Mouse (Mus musculus) right cerebral cortex, adult 18-20 months (tissue): ENCODE results near the gene Ppp4r3a.

ENCODE experiments used
- DNase-seq: peaks from one replicate; pipeline ENCODE4 v3.0.0; 2022; ENCODE audit warnings: mixed read lengths

Gene Ppp4r3a

DNA sequence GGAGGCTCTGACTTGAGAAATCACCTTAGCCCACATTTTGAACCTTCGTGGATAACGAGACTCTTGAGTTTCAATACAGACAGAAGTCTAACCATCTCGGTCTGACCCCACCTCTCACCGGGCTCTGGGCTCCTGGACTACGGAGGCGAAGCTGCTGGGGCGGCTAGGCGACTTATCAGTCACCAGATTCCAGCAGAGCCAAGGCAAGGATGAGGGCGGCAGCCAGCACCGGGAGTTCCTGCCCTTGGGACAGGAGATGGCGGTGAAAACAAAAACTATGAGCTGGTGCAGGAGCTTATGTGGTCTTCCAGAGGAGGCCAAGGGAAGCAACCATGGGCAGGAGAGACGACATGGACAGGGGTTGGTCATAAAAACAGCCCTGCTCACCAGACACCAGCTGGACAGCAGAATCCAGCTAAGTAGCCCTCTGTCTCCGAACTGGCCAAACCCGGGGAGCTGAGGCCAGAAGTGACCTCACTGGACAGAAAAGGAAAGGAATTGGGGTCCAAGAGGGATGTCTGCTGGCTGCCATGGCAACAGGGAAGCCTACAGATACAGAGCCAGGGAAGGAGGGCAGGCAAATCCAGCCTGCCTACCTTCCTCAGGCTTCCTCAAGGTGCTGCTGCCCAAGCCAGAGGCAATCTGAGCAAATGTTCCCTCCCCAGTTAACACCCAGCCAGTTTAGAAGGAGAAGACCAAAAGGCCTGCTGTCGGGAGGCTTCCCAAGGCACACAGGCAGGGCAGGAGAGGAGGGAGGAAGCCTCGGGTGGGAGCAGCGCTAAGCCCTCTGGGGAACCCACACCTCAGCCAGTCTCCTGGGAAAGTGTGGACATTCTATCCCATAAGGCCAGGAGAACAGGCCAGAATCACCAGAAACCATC is 71.1 kb downstream of the Ppp4r3a start:
- DNase-seq, result no peak

DNA sequence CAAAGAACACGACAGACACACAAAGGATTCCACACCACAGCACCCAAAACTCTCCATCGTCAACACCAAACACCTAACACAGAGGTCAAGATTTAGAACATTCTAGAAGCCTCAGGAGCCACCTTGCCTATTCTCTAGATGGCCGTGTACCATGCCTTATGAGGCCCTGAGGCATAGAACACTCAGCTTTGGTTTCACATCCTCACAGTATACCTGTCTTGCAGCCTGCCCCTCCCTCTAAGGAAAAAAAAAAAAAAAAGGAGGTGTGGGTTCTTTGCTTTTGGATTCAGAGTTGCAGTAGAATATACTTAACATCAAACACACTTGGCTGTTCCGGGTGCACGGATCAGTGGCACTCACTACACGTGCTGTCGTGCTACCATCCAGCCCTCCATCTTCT is 72.5 kb downstream of the Ppp4r3a start:
- no peak for DNase-seq

DNA sequence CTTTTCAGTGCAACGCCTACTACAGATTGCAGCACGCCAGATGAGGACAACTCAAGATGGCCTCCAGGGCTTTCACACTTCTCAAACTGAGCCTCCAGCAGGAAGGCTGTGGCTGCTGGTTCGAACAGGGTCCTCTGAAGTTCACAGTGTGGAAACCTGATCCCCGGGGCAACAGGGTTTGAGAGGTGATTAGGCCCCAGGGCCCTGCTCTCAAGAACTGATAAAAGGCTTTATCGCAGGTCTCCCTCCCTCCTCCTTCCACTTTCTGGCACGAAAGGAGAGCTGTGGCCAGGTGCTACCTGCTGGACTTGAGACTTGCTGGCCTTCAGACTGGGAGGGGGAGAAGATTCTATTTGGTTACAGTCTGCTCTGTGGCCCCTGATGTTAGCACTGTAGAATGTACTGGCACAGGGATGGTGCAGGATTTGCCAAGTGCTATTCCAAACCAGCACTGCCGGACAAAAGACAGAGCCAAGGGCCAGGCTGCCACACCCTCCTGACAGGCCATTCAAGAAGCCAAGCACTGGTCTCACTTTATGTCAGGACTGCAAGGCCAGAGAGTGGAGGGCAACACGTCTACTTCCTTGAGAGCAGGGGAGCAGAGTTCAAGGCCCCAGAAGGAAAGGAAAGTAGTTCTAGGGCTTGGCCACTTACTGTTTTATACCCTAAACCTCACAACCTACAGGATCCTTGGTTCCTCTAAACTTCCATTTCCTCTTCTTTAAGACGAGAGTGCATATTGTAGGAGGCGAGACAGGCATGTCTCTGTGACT is 73.2 kb downstream of the Ppp4r3a start:
- no peak for DNase-seq

DNA sequence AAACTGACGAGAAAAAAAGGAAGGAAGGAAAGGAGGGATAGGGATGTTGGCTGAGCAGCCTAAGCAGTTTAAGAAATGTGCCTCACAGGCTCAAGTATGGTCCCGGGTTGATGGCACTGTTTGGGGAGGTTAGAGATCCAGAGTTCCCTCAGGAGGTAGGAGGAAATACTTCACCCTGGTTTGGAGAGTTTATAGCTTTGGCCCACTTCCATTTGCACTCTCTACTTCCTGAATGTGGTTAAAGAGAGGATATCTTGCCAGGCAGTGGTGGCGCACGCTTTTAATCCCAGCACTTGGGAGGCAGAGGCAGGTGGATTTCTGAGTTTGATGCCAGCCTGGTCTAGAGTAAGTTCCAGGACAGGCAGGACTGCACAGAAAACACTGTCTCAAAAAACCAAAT is 74.3 kb downstream of the Ppp4r3a start:
- DNase-seq, result no peak

DNA sequence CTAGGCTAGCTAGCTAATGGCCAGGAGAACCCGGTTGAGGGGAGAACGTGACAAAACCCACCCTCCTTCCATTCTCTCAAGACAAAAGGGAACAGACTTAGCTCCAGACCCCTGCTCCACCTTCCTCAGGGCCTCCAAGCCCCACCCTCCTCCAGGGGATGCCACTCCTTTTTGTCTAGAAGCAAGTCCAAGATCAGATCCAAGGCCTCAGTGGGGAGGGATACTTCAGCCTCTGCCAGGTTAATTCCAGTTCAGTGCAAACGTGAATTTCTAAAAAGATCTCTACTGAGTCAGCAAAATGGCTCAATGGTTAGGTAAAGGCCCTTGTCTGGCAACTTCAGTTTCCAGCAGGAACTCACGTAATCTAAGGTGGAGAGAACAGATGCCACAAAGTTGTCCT is 74.9 kb downstream of the Ppp4r3a start:
- no peak for DNase-seq

DNA sequence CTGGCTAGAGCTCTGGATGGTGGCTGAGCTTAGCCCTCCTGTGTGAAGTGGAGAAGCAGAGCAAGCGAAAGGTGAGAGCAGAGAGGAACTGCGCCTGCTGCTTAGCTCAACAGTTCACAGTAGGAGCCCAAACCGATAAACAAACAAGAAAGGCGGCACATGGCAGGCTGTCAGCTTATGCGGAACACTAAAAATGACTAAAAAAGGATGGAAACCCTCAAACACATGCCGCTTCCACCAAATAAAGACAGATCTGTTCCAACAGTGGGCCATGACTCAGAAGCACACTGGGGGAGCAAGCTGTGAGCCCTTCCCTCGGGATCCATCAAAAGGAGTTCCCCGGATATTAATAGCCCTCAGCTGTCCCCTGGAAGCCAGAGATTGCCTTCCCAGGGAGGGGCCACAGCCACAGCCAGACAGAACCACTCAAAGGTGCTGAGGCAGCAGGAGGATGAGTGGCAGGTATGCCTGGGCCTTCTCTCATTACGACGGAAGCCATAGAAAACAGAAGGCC is 75.5 kb downstream of the Ppp4r3a start:
- DNase-seq, result peak; percentile 81

DNA sequence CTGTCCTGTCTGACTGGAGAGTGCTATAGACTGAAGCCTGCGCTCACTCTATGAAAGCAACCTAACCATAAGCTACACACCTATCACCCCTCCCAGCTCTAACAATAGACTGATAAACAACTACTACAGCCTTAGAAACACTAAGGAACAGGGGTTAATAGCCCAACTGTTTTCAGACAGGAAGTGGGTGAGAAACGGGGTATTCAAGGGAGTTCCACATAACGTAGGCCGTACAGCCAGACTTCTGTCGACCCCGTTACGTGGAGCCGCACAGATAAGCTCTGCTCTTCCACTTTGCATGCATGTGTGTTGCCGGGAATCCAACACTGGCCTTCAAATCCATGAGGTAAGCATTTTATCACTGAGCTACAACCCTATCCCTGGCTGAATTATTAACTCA is 76.1 kb downstream of the Ppp4r3a start:
- no peak for DNase-seq

DNA sequence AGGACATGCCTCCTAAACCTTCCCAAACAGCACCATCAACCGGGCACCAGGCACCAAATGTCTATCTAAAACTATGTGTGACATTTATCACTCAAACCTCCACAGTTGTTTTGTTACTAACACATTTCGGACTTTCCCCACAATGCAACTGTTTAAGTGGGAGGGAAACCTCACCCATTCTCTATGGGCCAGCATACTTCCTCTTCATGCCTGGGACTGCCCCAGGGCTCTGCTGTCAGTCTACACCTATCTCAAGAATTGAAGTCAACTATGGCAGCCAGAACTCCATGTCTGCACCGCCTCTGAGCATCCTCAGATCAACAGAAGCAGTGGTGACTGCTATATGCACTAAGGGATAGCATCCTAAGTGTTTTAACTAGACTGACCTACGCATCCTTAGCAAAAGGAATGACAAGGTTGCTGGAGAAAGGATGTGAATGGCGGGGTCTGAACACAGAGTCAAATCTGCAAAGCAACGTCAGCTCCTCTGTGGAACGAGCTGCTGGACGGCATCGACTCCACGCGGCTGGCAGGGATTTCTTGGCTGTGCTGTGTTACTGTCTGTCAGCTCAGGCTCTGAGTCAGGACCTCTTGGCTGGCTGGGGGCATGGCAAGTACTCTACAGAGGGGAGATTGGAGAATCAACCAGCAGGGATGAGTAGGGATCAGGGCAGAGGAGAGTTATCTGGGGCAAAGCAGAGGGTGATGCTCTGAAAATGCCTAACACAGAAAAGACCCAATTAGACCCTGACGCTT is 77.7 kb downstream of the Ppp4r3a start:
- no peak for DNase-seq

DNA sequence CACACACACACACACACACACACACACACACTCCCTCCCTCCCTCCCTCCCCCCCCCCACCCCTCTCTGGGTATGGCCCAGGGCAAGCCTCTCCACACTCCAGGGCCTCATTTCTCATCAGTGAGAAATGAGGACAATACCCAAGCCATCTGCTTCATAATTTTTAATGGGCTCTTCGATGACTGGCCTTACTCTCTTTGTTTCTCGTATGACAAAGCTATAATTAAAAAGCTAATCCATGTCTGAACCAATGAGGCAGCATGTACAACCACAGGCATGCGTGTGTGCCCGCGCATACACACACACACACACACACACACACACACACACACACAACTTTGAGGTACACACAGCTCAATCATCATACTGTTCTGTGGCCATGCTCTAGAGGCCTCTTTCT is 78.5 kb downstream of the Ppp4r3a start:
- no peak for DNase-seq

DNA sequence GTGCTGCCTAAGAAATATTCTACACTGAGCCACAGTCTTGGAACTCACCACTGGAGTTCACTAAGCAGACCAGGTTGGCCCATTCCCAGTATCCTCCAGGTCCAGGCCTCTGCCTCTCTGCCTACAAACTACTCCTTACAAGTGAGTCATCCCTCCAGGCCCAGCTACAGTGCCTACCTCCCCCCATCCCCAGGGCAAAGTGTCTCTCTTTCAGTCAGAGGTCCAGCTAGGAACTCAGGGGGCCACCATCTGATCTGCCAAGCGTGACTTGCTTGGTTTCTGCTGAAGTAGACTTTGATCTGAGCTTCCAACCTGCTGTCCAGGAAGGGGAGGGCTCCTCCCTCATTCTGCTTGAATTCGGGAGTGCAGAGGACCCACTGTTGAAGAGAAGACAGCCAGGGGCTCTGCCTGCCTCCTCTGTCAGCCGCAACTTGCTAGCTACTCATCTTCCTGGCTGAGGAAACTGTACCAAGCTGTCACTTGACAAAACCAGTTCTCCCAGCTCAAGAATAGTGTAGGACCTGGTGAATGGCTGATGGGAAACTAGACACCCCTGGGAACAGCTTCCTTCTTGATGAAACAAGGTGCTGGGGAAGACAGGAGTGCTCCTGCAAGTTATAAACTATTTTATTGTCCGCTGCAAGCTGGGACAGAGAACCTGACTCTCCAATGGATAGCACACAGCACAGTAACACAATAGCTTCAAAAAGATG is 80.5 kb downstream of the Ppp4r3a start:
- DNase-seq, result no peak

DNA sequence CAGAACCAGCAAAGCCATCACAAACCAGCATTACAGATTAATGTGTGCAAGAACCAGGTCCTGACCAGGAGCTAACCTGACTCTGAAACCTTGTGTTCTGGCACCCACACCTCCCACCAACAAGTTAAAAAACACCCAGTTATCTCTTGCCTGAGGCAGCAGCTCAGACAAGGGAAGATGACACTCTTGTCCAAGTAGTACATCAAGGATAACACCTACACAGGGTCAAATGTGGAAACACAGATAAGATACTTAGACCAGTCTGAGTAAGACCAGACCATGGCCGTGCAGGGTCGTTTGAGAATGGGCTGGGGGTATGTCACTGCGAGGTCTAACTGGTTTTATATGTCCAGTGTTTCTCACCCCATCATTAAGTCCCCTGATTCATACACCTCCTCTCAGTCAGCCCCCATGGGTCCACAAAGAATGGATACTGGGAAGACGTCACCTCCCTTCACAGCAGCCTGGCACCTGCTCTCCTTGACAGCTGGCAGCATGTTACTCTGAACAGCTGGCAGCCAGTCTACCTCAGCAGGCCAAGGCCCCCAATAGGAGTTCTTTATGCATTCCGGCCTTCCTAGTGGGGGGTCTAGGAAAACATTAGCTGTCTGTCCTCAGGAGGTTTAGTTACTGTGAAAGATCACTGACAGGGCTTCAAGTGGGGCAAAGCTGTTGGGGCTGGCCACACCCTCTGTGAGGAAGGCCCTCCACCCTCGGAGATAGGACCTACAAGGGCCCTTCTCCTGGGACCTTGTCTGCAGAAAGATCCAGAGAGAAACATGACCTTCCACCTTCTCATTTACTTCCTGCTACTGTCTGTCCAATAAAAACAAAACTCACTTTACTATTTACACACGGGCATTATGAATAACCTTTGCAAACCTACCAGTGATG is 84.2 kb downstream of the Ppp4r3a start:
- no peak for DNase-seq

DNA sequence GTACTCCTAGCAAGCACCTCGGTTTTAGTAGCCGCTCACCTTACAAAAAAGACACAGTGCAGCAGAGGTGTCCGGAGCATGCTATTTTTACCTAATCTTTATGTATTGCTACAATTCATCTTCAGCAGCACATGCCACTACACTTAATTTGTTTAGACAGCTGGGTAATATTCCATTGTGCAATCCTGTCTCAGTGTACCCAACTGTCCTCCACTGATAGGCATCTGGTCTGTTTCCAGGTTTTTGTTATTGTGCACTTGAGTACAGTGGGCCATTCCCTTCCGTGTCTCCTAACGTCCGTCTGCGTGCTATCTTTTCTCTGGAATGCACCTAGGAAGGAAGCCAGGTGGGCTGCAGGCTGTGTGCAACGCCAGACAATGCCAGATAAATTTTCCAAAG is 84.9 kb downstream of the Ppp4r3a start:
- no peak for DNase-seq

DNA sequence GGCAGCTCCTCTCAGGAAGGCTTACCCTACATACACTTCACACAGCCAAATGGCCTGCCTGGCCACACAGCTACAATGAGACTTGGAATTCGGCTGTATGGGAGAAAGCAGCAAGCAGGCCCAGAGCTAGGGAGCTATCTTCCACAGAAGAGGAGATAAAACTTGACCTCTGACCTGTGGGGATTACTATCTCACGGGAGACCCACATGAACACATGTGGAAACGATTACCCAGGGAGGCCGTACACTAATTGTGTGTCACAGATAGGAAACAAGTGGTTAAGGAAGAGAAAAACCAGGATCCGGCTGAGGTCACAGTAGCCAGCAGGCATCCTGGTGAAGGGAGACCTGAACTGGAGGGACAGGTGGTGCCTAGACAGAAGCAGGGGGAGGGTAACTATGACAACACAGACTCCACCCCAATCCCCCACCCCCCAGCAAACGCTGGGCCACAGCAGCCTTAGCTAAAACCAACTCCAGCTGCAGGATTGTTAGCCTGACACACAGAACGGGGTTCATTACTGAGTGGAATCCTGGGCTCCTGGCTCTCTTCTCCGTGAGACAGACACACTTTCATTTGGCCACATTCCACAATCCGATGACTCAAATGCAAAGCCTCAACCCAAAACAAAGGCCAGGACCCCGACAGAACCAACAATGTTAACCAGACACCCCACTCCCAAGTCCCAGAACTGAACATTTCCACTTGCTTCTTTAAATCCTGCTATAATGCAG is 85.5 kb downstream of the Ppp4r3a start:
- DNase-seq, result no peak

DNA sequence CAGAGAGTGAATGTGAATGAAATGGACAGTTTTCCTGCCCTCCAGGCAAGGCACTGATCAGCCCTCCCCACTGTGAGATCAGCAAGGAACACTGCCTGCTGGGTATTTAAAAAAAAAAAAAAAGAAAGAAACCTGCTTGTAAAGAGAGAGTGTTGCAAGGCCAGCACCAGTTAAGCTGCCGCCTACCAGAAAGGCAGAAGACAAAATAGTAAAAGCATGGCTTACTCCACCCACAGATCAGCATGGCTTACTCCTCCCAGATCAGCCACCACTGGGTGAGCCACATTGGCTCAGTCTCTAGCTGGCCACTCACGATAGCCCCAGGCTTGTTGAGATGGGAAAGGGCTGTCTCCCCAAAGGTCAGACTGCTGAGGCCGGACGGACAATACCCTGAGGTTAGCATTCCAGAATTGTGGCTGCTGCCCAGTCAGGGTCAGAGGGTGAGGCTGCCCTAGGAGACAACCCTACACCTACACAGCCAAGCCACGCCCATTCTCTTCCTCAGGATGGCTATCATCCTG is 87.1 kb downstream of the Ppp4r3a start:
- peak; percentile 70 for DNase-seq

DNA sequence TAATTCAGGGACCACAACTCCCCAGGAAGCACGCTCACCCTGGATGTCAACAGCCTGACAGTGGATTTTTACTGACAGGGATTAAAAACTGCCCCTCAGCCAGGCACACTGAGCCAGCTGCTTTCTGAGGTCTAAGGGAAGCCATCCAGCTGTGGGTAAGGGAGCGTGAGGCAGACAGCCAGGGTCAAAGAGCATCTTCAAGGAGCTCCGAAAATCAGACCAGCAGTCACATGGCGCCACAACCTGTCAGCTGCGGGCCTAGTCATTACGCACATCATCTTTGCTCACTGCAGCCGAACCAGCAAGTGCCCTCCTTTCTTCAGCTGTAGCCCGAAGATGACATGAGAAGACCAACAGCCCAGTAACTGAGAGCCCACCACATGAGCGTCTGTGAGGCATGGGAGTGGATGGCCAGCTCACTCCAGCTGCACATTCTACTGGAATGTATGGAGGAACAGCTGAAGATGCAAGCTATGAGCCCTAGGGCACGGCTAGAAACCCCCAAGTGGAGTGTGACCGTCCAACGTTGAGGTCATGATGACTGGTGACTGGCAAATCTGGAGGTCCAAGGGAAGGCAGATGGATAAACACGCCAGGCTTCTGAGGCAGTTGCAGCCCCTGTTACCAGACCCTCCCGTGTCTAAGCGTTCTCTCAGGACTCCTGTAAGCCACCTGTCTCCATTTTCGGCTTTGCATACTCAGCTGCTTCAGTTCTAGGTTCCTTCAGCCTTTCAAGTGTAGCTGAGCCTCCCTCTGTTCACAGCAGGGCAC is 87.7 kb downstream of the Ppp4r3a start:
- DNase-seq, result no peak

DNA sequence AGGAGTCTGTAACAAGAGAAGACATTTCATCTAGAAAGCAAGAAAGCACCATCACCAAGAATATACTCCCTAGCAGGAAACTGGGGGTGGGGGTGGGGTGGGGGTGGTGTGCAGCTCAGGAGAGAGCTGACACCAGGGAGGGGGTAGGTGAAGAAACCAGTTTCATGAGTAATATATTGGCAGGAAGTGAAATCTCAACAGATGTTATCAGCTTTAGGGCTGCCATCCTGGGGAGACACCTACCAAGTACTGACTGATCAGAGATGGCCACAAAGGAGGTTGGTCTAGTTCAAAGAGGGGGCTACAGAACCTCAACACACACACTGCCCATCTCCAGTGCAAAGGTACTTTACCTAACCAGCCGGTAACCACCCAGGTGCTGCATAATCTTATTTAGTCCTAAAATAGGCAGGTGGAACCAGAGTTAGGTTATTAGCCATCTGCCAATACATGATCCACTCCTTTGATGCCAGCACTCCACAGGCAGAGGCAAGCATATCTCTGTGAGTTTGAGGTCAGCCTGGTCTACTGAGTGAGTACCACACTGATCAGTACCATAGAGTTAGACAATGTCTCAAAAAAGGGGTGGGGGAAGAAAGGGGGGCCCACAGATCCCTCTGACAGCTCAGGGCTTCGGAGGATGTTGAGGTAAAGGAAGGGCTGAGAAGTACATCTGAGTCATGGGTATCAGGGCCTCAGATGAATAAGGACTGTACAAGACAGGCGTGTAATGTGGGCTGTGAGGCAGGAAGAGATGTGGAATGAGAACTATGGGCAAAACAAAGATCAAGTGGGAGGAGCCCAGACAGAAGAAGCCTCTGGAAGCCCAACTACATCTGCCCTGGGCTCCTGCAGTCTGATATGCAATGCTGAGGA is 89.1 kb downstream of the Ppp4r3a start:
- no peak for DNase-seq

DNA sequence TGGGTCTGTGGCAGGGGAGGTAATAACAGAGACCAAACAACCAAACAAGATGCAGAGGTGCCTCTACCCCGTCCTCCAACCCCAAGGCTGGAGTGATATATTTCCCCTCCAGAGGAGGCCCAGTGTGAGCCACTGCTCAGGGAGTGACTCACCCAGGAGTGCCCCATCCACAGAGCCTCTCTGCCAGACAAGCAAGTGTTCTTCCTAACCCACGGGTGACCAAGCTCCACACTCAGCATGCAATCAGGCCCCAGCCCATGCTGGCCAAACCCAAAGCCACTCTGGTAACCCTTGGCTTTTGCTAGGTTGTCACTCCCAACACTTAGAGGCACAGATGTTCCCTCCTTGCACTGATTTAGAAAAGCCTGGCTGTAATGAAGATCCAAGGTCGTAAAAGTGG is 90.4 kb downstream of the Ppp4r3a start:
- DNase-seq, result no peak

DNA sequence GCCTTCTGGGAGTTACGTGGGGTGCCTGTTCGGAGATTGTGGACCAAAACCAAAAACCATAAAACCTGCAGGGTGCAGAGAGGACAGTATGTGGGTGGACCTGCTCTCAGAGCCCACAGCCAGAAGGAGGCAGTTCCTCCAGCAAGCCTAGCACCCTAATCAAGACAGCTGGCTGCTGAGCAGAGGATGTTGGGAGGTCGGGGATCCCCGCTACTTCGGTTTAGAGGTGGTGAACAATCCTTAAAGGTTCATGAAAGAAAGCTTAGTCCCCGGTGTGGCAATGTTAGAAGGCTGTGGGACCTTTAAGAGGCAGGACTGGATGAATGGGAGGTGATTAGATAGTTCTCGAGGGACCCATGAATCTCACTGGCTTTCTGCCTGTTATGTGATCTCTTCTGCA is 91.0 kb downstream of the Ppp4r3a start:
- no peak for DNase-seq

DNA sequence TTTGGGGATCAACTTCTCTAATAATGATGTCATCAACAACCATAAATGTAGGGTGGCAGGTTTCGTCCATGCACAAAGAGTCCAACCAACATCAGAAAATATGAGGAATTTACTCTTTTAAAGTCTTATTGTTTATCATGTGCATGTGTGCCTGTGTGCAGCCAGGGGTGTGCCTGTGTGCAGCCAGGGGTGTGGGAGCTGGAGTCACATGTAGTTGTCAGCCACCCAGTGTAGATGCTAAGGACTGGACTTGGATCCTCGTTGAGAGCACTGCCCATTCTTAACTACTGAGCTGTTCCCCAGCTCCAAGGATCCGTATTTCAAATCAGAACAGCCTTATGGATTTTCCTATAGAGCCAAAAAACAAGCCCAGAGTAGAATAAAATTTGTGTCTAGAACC is 92.4 kb downstream of the Ppp4r3a start:
- DNase-seq, result no peak
